Mouse (Mus musculus) spleen, postnatal 36 days (tissue): ENCODE measurements around the gene Cd300ld4.
"Not testable (repeated sequence)": the region's sequence is repeated elsewhere in the genome, so short reads cannot be mapped to it uniquely, and the experiment has no call there.

ENCODE experiments used
- DNase-seq, 2 experiments: peaks; one replicate each; pipeline ENCODE4 v3.0.0; 2022; ENCODE audit warnings: low spot score in 2 of 2, mixed read lengths in 1 of 2

The Cd300ld4 gene

DNA sequence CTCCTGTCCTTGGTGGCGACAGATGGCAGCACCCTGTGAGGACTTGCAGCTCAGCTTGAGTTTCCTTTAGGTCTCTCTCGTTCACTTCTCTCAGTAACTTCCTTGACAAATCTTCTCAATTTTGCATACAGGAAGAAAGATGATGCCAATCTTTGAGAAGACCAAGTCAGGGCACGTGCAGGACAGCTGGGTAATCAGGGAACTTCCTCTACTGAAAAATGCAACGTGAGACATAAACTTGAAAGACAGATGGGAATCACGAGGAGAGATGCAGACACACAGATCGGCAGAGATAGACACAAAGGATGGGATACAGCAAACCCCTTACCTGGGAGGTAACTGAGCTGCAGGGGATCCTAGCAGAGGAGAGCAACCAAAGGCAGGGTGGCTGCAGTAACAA, at the start of gene Cd300ld4:
TSS of gene Cd300ld4 (minus strand) at position 101 of the 400 bp plus-strand sequence.
- DNase-seq: not testable (repeated sequence)

DNA sequence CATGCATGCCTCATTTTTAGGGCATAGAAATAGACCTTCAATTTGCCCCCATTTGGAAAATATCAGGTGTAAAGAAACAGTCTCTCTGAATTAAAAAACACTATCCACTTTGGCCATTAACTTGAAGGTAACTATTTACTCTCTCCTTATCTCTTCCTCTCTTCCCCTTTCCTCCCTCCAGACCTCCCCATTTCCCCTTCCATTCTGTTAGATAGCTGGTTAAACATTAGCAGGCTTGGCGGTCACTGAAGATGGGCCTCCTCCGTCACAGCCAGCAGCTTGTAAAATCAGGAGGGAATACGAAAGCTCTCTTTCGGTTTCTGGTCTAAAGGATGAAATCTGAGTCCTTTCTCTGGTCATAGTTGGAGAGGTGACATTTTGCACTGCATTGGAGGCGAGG, 49.0 kb upstream of the Cd300ld4 start:
- DNase-seq: no peak

DNA sequence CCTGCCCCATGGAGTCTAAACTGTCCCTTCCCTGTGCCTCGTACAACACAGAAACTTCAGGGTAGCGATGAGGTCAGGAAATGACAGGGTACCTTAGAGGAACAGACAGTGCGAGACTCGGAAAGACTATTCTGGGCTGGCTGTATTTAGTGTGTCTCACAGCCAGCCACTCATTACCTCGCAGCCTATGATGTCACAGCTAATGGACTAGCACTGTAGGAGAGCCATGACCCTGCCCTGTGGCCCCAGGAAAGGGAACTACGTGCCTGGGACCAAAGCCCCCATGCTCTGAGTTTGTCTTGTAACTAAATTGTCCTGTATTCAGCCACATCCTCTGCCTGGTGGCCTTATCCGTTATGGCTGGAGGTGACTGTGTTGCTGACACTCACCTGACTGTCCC, 48.6 kb upstream of the Cd300ld4 start:
- no peak for DNase-seq

DNA sequence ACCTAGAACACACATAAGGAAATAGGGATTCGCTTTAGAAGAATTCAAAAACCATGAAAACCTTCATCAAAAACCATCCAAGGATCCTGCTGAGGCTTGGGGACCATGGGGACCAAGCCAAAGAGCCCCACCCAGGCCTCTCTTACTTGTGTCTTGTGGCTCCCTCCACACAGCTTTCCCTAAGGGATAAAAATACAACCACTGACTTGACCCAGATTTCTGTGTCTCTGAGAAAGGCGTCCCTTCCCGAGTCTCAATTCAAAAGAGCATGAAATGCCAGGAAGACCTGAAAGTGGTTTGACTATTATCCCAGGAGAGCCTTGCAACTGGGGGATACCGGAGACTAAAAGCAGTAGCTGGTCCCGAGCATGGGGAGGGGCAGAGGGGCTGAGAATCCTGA, 46.2 kb upstream of the Cd300ld4 start:
- no peak for DNase-seq

DNA sequence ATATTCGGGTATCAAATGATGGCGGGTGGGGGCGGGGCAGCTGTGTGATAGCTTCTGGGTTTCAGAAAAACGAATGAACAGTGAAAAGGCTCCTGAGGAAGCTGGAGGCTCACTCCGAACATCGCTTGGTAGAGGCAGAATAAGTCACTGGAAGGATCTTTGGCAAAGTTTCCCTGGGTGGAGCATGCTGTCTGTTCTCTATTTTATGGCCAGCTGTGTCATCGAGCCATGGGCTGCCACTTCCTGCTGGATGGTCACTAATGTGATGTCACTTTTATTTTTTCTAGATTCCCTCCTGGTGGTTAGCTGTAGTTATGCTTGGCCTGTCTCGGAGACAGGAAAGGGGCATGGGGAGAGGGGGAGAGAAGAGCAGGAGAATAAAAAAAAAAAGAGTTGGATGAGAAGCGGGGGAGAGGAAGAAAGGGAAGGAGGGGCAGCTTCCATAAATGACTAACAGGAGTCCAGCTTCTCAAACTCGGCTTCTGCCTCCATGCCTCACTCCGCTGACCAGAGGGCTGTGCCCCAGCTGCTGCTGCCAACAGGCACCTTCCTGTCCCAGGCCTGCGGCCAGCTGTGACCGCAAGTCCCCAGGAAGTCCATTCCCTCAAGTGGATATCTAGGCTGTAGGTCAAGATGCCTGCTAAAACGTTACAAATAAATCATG, 45.0 kb upstream of the Cd300ld4 start:
- no peak for DNase-seq

DNA sequence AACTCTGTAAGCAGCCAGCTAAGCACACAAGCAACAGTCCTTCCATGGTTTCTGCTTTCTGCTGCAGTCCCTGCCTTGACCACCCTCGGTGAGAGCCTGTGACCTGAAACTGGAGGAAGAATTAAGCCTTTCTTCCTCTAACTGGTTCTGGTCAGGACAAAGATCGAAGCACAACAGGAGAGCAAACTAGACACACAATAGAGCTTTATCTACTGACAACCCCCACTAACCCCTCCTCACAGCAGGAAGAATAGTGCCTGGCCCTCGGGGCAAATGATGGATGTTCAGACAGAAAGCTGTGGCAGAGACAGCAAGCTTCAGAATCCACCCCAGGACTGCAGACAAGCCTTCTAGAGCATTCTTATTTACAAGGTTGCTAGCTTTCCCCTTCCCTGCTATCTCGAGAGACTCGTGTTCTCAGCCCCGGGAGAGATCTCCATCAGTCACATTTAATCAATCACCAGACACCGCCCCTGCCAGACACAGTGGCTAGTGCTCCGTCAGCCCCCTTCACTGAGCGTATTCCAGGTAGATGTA, 44.3 kb upstream of the Cd300ld4 start:
- no peak for DNase-seq

DNA sequence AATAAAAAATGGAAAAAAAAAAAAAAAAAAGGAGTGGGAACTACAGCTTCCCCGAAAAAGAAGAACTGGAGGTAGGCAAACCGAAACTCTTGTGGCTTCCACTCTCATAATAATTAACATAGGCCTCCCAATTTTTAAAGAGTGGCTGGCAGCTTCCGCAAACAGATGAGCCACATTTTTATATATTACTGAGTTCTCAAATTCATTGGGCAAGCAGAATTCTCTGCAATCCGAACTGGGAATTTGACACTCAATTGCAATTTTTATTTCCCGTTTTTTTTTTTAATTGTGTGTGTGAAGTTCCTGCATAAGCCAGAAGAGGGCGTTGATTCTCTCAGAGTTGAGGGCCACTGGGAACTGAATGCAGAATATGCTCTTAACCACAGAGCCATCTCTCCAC, 40.0 kb upstream of the Cd300ld4 start:
- DNase-seq: peak in 1 of 2 experiments; percentile 20

DNA sequence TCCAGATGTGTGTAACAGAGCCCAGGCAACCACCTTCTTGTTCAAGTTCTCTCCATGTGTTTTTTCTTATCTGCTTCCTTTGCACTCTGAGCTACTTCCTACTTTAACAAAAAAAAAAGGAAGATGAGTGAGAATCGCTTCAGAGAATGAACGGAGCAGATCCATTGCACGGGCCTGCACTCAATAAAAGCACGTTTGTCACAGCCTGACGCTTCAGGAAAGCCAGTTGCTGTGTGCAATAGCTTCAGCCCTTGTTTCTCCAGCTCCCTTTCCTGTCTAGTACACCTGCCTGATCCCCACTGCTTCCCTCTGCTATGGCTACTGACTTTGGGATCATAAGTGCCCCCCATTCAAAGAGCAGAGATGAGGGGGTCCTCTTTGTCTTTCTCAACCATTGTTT, 35.3 kb upstream of the Cd300ld4 start, which contains the start of gene Cd300e:
TSS of gene Cd300e (minus strand) at position 101 of the 400 bp plus-strand sequence.
- no peak for DNase-seq

DNA sequence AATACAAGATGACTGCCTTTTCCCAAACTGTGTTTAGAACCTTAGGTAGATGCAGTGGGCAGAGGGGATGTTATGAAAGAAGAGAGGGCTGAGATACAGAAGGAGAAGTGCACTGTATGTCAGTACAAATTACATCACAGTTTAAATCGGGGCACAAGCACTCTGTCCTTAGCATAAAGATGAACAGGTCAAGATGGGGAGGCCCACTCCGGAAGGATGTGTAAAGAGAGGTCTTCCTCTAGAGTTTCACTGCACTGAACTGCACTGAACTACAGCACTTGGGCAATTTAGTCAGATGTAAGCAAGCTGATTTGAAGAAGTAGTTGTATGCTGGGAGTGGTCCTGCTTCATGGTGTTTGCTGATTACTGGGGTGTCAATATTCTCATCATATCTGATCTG, 33.0 kb upstream of the Cd300ld4 start:
- no peak for DNase-seq

DNA sequence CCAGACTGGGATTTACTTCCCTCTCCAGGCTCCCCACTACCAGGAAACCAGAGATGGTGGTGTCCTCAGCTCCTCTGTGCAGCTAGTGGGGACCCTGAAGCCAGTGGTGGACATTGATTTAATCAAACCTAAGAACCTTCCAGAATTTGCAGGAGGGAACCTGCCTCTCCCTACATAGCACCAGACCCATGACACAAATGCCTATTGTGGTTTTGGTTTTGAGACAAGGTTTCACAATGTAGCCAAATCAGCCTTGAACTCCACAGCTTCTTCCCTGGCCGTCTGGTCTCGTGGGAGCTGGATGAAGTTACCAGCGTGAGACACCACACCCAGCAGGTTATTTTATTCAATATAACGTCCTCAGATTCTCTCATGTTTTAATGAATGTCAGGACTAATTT, 31.9 kb upstream of the Cd300ld4 start:
- no peak for DNase-seq

DNA sequence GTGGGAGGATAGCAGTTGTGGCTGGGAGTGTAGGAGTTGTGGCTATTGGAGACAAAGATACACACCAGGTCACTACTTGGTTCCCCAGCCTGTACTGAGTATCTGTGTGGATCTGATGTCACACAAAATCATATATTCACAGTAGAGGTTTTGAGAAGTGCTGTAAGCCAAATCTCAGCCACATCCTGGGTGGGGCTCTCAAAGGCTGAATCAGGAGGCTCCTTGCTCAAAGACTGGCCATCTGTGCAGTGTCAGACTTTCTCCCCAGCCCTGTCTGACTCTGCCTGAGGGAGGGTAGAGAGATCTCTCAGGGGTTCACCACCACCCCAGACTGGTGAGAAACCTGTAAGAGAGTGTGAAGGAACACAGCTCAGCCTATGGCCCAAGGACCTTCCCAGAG, 27.7 kb upstream of the Cd300ld4 start:
- DNase-seq: no peak

DNA sequence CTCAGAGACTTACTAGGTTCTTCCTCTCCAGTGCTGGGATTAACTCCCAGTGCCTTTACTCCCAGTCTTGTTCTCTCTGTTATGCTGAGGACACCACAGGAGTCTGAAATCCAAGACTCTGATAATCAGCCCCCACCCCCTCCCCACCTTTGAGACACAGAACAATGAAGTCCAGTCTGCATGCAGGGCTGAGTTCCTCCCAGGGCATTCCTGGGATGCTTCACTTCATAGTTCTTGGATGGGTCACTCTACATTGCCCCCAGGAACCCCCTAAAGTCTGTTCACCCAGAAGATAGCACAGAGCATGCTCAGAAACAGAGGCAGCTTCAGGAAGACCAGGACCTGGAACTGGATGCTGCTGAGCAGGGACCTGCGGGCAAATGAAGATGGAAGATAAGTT, 26.2 kb upstream of the Cd300ld4 start:
- DNase-seq: no peak

DNA sequence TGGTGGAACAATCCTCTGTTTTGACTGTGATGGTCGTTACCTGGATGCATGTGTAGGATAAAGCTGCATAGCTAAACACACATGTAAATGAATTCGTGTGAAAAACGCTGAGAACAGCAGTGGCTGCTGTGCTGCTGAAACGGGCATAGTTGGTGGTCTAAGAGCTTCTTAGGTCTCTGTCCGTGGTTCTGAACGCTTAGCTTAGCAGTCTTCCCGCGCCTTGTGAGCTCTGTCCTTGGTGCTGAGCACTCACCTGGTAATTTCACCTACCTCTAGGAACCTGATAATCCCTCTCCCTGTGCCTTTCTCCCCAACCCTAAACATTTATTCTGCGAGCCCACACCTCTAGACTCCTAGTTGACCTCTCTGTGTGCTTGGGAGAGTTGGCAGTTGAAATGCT, 25.4 kb upstream of the Cd300ld4 start:
- DNase-seq: no peak

DNA sequence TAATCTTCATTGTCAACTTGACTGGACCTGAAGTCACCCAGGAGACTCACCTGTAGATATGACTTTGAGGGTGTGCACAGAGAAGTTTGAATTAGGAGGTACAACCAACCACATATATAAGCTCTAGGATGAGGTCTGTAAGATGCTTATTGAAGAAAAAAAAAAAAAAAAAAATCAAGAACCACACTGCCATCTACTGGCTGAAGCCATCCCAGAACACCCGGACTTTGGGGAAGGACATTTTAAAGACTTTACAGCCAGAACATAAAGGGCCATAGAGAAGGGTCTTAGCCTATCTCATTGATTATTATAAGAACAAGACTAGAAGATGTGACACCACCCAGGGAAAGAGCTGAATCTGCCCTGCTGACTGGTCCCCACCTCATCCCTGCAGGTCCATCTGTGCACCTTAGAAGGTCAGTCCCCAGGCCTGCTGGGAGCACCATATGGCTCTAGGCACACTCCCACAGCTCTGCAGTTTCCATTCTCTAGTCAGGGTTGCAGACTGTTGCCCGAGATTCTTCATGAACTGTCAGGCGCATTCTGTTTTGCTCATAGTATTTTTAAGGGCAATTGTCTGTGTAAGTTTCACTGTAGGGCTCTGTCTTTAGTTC, 22.6 kb upstream of the Cd300ld4 start:
- no peak for DNase-seq

DNA sequence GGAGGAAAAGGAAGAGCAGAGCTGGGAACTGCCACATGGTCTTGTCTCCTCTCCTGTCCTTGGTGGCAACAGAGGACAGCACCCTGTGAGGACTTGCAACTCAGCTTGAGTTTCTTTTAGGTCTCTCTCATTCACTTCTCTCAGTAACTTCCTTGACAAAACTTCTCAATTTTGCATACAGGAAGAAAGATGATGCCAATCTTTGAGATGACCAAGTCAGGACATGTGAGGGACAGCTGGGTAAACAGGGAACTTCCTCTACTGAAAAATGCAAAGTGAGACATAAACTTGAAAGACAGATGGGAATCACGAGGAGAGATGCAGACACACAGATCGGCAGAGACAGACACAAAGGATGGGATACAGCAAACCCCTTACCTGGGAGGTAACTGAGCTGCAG, 21.4 kb upstream of the Cd300ld4 start, which contains the start of gene Cd300ld3:
TSS of gene Cd300ld3 (minus strand) at position 151 of the 400 bp plus-strand sequence.
- no peak for DNase-seq

DNA sequence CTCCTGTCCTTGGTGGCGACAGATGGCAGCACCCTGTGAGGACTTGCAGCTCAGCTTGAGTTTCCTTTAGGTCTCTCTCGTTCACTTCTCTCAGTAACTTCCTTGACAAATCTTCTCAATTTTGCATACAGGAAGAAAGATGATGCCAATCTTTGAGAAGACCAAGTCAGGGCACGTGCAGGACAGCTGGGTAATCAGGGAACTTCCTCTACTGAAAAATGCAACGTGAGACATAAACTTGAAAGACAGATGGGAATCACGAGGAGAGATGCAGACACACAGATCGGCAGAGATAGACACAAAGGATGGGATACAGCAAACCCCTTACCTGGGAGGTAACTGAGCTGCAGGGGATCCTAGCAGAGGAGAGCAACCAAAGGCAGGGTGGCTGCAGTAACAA, 10.9 kb upstream of the Cd300ld4 start, which contains the start of gene Cd300ld5:
TSS of gene Cd300ld5 (minus strand) at position 101 of the 400 bp plus-strand sequence.
- DNase-seq: not testable (repeated sequence)

DNA sequence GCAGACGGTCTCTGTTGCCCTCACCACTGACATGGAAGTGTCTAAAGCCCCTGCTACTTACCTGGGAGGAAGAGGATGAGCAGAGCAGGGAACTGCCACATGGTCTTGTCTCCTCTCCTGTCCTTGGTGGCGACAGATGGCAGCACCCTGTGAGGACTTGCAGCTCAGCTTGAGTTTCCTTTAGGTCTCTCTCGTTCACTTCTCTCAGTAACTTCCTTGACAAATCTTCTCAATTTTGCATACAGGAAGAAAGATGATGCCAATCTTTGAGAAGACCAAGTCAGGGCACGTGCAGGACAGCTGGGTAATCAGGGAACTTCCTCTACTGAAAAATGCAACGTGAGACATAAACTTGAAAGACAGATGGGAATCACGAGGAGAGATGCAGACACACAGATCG, 10.7 kb downstream of the Cd300ld4 start, which contains the start of gene Cd300ld2:
TSS of gene Cd300ld2 (minus strand) at position 101 of the 400 bp plus-strand sequence.
- DNase-seq: not testable (repeated sequence)

DNA sequence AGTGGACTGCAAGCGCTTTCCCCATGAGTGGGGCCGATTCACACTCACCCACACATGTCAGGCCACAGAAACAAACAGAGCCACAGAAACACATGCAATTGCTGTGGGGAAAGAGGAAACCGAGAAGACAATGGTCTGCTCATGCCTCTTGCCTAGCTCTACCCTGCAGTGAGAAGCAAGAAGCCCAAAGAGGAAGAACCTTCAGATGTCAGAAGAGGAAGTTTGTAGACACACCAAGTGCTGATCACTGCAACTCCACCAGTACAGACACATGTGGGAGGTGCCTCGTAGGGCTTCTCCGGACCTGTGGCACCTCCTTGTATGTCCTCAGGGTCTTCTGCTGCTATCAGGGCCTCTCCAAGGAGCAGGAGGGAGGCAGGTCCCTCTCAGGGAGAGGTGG, 22.7 kb downstream of the Cd300ld4 start:
- DNase-seq: peak; percentile 27 to 33

DNA sequence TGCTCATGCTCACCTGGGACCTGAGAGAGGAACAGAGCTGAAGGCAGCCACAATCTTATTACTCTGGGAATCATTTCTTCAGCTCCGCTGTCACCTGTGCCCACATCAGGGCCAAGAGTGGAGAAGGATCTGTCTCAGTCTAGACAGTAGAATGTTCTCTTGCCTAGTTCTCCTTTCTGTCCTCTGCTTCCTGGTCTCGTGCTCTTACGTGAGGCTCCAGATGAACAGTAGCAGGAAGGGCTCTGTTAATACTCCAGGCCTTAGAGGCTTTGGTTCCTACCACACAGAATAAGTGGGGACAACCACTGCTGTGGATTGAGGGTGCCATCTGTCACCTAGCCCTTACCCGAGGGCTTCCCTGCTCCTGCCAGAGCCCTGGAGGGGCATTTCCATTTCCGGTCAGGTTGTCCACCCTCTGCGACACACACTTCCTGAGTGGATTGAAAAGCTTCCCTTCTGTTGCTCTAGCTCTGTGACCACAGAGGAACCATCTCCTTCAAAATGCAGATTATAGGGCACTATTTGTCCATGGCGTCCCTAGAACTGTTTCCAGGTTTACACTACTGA, 25.3 kb downstream of the Cd300ld4 start, which contains the start of gene Cd300c2:
TSS of gene Cd300c2 (minus strand) at position 407 of the 567 bp plus-strand sequence.
- DNase-seq: no peak

DNA sequence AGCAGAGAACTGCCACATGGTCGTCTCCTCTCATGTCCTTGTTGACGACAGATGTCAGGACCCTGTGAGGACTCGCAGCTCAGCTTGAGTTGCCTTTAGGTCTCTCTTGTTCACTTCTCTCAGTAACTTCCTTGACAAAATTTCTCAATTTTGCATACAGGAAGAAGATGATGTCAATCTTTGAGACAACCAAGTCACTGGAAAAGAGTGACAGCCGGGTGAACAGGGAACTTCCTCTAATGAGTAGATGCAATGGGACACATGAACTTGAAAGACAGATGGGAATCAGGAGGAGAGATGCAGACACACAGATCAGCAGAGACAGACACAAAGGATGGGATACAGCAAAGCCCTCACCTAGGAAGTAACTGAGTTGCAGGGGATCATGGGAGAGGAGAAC, 37.0 kb downstream of the Cd300ld4 start, which contains the start of gene Cd300ld:
TSS of gene Cd300ld (minus strand) at position 130 of the 400 bp plus-strand sequence.
- DNase-seq: no peak

DNA sequence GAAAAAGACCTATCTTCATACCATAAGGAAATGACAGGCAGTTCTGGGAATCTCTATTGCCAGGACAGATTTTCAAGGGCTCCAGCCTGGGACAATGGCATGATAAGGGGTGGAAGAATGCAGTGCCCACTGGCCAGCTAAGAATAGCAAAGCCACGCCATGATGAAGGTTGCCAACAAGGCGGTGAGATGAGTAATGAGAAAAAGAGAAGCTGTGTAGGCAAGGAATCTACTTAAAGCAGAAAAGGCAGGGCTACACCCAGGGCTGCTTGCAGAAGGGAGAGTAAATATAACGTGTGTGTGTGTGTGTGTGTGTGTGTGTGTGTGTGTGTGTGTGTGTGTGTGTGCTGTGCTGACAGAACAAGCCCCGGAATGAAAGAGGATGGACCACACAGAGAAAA, 44.9 kb downstream of the Cd300ld4 start:
- no peak for DNase-seq

DNA sequence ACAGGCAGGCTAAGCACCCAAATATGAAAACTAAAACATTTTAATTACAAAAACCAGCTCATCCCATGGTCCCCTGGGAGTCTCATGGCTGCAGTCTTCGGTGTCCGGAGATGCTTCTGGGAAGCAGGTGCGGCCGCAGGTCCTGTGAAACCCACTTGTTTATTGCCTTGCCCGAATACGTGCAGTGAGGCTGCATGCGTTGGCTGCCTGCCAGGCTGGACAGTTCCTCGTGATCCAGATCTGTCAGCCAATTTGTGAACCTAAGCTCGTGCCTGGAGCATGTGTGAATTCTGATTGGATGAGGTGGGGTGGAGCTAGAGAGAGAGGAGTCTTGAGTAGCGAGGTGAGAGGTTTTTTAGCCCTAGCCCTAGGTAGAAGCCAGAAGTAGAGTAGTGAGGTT, 54.1 kb downstream of the Cd300ld4 start:
- no peak for DNase-seq
